Mouse (Mus musculus) forebrain, embryonic 10.5 days (tissue): ENCODE measurements around the gene Slc22a21. TPM values are rescaled to one million over a fixed set of nuclear protein-coding genes. Genes with fewer than 3 reads are reported as not detected.
A peak's percentile ranks its signal among the peaks of the same experiment; 100 is the strongest.

Experiments
- DNase-seq: peaks from one replicate; pipeline ENCODE4 v3.0.0-alpha.2; 2017; ENCODE audit warnings: low spot score; ENCODE audit errors: extremely low spot score
- H3K27ac ChIP-seq: fragments of 300-500 bp; sonication (generic); 2 replicates; pipeline ENCODE4 v1.5.1; 2016; ENCODE audit warnings: mild to moderate bottlenecking
- H3K27me3 ChIP-seq: fragments of 300-500 bp; sonication (generic); 2 replicates; pipeline ENCODE4 v1.6.1; 2016; ENCODE audit warnings: mild to moderate bottlenecking; ENCODE audit not compliant: poor library complexity, severe bottlenecking
- H3K36me3 ChIP-seq: fragments of 300-500 bp; sonication (generic); replicated peaks from 2 replicates; pipeline ENCODE4 v1.6.1; 2016; ENCODE audit warnings: mild to moderate bottlenecking, moderate library complexity
- H3K4me1 ChIP-seq: fragments of 300-500 bp; sonication (generic); 2 replicates; pipeline ENCODE4 v1.6.1; 2016
- H3K4me3 ChIP-seq: fragments of 300-500 bp; sonication (generic); 2 replicates; pipeline ENCODE4 v1.5.1; 2016; ENCODE audit warnings: mild to moderate bottlenecking, moderate library complexity
- H3K9me3 ChIP-seq: fragments of 300-500 bp; sonication (generic); 2 replicates; pipeline ENCODE4 v1.6.1; 2016; ENCODE audit warnings: mild to moderate bottlenecking, moderate library complexity
- WGBS: fragments of 180-500 bp; shearing (Covaris S2); methylation state at CpG from one replicate; pipeline ENCODE4 v1.1.7; 2016; 5-methylcytosine and 5-hydroxymethylcytosine counted together
- polyA plus RNA-seq: library from polyadenylated mRNA; unstranded; fragments of >200 nt; fragmentation: Nextera tagmentation; extraction: Ambion mirVana; gene quantifications from 2 replicates; pipeline ENCODE4 v1.2.1, GENCODE M21; 2016

Gene Slc22a21
- polyA plus RNA-seq, 1 experiment from 2014 or later, result 3.0 TPM

- 85% methylated on average over 4 of the region's 4 CpGs for WGBS
- Histone ChIP-seq H3K27me3 (no peaks in the 10 kb centered on the region), H3K27ac (no peak overlapping the region), H3K9me3 (no peaks in the 10 kb centered on the region), H3K36me3 (no peaks in the 10 kb centered on the region), H3K4me3 (no peak overlapping the region), H3K4me1 (no peaks in the 10 kb centered on the region)
- no peak for DNase-seq
Observed at GRCm38 (mm10) chr11:53911011-53911410, 69.1 kb downstream of the Slc22a21 start.

- Histone ChIP-seq H3K27me3 (no peaks in the 10 kb centered on the region), H3K9me3 (no peaks in the 10 kb centered on the region), H3K4me1 (peaks cover 12% of the 10 kb centered on the region), H3K27ac (no peak overlapping the region), H3K4me3 (no peak overlapping the region), H3K36me3 (no peaks in the 10 kb centered on the region)
- DNase-seq, result no peak
- 97% methylated on average over 8 of the region's 8 CpGs for WGBS
Observed at GRCm38 (mm10) chr11:53908686-53909085, 71.4 kb downstream of the Slc22a21 start.

DNA sequence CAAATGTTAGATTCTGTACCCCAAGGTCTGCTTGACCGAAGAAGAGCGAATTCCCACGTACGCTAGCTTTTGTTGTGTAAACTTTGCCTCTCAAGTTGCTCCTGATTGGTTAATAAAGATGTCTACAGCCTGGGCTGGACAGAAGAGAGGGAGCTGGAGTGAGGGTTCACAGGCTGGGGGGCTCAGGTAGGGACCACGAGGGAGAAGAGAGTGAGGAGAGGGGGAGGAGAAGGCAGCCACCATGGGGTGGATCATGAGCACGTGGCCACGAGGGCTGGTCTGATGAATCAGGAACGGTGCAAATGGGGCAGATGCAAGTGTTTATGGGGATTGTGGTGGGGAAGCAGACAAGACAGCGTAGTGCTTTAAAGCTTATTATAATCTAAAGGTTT lies 75.6 kb downstream of the Slc22a21 start:
- Histone ChIP-seq H3K27me3 (no peaks in the 10 kb centered on the region), H3K27ac (0 out of 2 replicates have a peak overlapping the region, but pooled peaks have one; percentile 4), H3K4me3 (no peak overlapping the region), H3K36me3 (no peaks in the 10 kb centered on the region), H3K9me3 (no peaks in the 10 kb centered on the region), H3K4me1 (peaks cover 17% of the 10 kb centered on the region)
- DNase-seq, result no peak
- 90% methylated on average over 9 of the region's 9 CpGs for WGBS

- Histone ChIP-seq H3K36me3 (no peaks in the 10 kb centered on the region), H3K4me3 (no peak overlapping the region), H3K9me3 (no peaks in the 10 kb centered on the region), H3K27me3 (no peaks in the 10 kb centered on the region), H3K4me1 (peaks cover 17% of the 10 kb centered on the region), H3K27ac (0 out of 2 replicates have a peak overlapping the region, but pooled peaks have one; percentile 3)
- 55% methylated on average over 16 of the region's 16 CpGs for WGBS
- DNase-seq, result peak; percentile 30
Observed at GRCm38 (mm10) chr11:53903781-53904533, 76.2 kb downstream of the Slc22a21 start.

- peaks cover 17% of the 10 kb centered on the region for H3K4me1 ChIP-seq
- H3K4me3 ChIP-seq, result no peak overlapping the region
- DNase-seq, result no peak
- no peaks in the 10 kb centered on the region for H3K27me3 ChIP-seq
- 92% methylated on average over 14 of the region's 14 CpGs for WGBS
- no peaks in the 10 kb centered on the region for H3K9me3 ChIP-seq
- H3K27ac ChIP-seq, result no peak overlapping the region
- H3K36me3 ChIP-seq, result no peaks in the 10 kb centered on the region
Observed at GRCm38 (mm10) chr11:53902741-53903140, 77.4 kb downstream of the Slc22a21 start.

GRCm38 (mm10) chr11:53900991-53901390 lies 79.1 kb downstream of the Slc22a21 start:
- H3K4me3 ChIP-seq, result no peak overlapping the region
- no peaks in the 10 kb centered on the region for H3K36me3 ChIP-seq
- no peak overlapping the region for H3K27ac ChIP-seq
- no peaks in the 10 kb centered on the region for H3K27me3 ChIP-seq
- H3K4me1 ChIP-seq, result peaks cover 17% of the 10 kb centered on the region
- 67% methylated on average over 1 of the region's 1 CpGs for WGBS
- H3K9me3 ChIP-seq, result no peaks in the 10 kb centered on the region
- no peak for DNase-seq

DNA sequence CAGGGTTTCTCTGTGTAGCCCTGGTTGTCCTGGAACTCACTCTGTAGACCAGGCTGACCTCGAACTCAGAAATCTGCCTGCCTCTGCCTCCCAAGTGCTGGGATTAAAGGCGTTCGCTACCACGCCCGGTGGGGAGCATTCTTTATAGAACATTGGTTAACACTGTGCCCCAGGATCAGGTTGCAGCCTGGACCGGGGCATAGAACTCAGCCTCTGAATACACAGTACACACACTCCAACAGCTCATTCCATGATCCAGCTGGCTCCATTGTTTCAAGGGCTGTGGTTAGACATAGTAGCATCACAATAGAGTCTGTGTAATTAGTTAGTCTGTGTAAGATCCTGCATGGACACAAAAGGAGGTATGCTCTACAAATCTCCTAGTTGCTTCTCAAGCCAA lies 80.2 kb downstream of the Slc22a21 start:
- peaks cover 17% of the 10 kb centered on the region for H3K4me1 ChIP-seq
- WGBS, result 91% methylated on average over 6 of the region's 6 CpGs
- no peak for DNase-seq

More for the DNA sequence above, 80.2 kb downstream of the Slc22a21 start:
- Histone ChIP-seq H3K9me3 (no peaks in the 10 kb centered on the region), H3K4me3 (no peak overlapping the region), H3K27me3 (no peaks in the 10 kb centered on the region), H3K36me3 (no peaks in the 10 kb centered on the region), H3K27ac (no peak overlapping the region)

Other genes with a start within 250 kb of the Slc22a21 start
- 3.7 and 4.9 TPM in 2 replicates for gene Irf1, start 210.3 kb downstream of the Slc22a21 start, polyA plus RNA-seq
- not detected in 2 replicates for gene Gm17334, start 207.1 kb downstream of the Slc22a21 start, polyA plus RNA-seq
- 0.16 TPM in 1 of 2 replicates, not detected in the other for gene Gm12216, start 121.1 kb downstream of the Slc22a21 start, polyA plus RNA-seq
- 7.0 and 7.7 TPM in 2 replicates for gene Slc22a5, start 88.7 kb downstream of the Slc22a21 start, polyA plus RNA-seq
- gene Slc22a4, start 47.8 kb upstream of the Slc22a21 start, polyA plus RNA-seq, result 0.76 and 1.3 TPM in 2 replicates
- 49.5 and 53.1 TPM in 2 replicates for gene Pdlim4, start 88.7 kb upstream of the Slc22a21 start, polyA plus RNA-seq
- 15.9 and 19.7 TPM in 2 replicates for gene P4ha2, start 119.8 kb upstream of the Slc22a21 start, polyA plus RNA-seq